Mouse (Mus musculus) stomach, postnatal 0 days (tissue): ENCODE data around the gene Fam78b. TPM values are rescaled to one million over a fixed set of nuclear protein-coding genes. Genes with fewer than 3 reads are reported as not detected.

ENCODE experiments used
- ATAC-seq: fragments of 200-750 bp; cut with Nextera tagmentation; 2 replicates; pipeline ENCODE4 v1.8.0; 2017; ENCODE audit not compliant: low FRiP score, low TSS enrichment
- DNase-seq: peaks from one replicate; pipeline ENCODE4 v3.0.0-alpha.2; 2016; ENCODE audit warnings: low spot score
- H3K27ac ChIP-seq: fragments of 300-500 bp; sonication (generic); replicated peaks from 2 replicates; pipeline ENCODE4 v1.5.1; 2014; ENCODE audit warnings: mild to moderate bottlenecking, control low read depth
- H3K27me3 ChIP-seq: fragments of 300-500 bp; sonication (generic); 2 replicates; pipeline ENCODE4 v1.6.1; 2014; ENCODE audit warnings: low read length; ENCODE audit not compliant: control insufficient read depth, insufficient read depth
- H3K36me3 ChIP-seq: fragments of 300-500 bp; sonication (generic); 2 replicates; pipeline ENCODE4 v1.6.1; 2014; ENCODE audit warnings: low read length, mixed read lengths; ENCODE audit not compliant: control insufficient read depth, insufficient read depth
- H3K4me1 ChIP-seq: fragments of 300-500 bp; sonication (generic); replicated peaks from 2 replicates; pipeline ENCODE4 v1.6.1; 2014; ENCODE audit warnings: antibody characterized with exemption; ENCODE audit not compliant: control insufficient read depth, insufficient read depth
- H3K4me2 ChIP-seq: fragments of 300-500 bp; sonication (generic); replicated peaks from 2 replicates; pipeline ENCODE4 v1.6.1; 2014; ENCODE audit warnings: low read depth, mild to moderate bottlenecking, control low read depth, moderate library complexity
- H3K4me3 ChIP-seq: fragments of 300-500 bp; sonication (generic); 2 replicates; pipeline ENCODE4 v1.5.1; 2014; ENCODE audit warnings: low read depth, low read length, control low read depth
- H3K9ac ChIP-seq: fragments of 300-500 bp; sonication (generic); 2 replicates; pipeline ENCODE4 v1.6.1; 2014; ENCODE audit warnings: mild to moderate bottlenecking, low read length, control low read depth, mixed read lengths
- H3K9me3 ChIP-seq: fragments of 300-500 bp; sonication (generic); 2 replicates; pipeline ENCODE4 v1.6.1; 2016; ENCODE audit warnings: low read length; ENCODE audit not compliant: control insufficient read depth
- CTCF ChIP-seq: IDR thresholded peaks from 2 replicates; pipeline ENCODE4 v1.5.1; 2016; ENCODE audit warnings: antibody characterized with exemption, low read depth, mild to moderate bottlenecking, moderate library complexity
- EP300 ChIP-seq: optimal IDR thresholded peaks from 2 replicates; pipeline ENCODE3; 2016; ENCODE audit warnings: antibody characterized with exemption
- WGBS: fragments of 180-500 bp; shearing (Covaris S2); extraction: QIAGEN DNeasy Blood & Tissue Kit; methylation state at CpG from one replicate; pipeline ENCODE4 v1.1.7; 2014; 5-methylcytosine and 5-hydroxymethylcytosine counted together
- polyA plus RNA-seq: library from polyadenylated mRNA; unstranded; fragments of >200 nt; fragmentation: Nextera tagmentation; extraction: Ambion mirVana; gene quantifications from 2 replicates; pipeline ENCODE4 v1.2.1, GENCODE M21; 2015

The Fam78b gene
- polyA plus RNA-seq, 1 experiment from 2014 or later = 0.36 TPM

DNA sequence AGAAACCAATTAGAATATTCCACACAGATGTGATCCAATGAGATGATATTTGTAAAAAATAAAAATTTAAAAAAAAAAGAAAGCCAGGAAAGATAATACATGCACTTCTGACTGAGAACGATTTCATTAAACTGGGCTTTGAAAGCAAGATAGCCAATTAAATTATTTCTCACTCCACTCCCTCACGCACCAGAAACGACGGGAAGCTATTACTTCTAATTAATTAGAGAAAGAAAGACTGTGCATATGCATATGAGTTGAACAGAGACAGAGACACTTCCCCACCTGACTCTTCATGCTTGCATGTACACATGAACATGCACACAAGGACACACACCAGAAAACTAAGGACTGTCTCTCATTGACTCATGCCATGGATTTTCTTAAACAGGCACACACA is 84.2 kb downstream of the Fam78b start:
- H3K4me2 ChIP-seq = no peak overlapping the region
- H3K27me3 ChIP-seq = no peaks in the 10 kb centered on the region
- no peaks in the 10 kb centered on the region for H3K9me3 ChIP-seq
- no peak overlapping the region for H3K9ac ChIP-seq
- H3K4me3 ChIP-seq = no peak overlapping the region
- no peak for TF ChIP-seq EP300
- TF ChIP-seq CTCF = no peak
- H3K36me3 ChIP-seq = no peaks in the 10 kb centered on the region
- no peak for DNase-seq
- 86% methylated on average over 4 of the region's 4 CpGs for WGBS
- ATAC-seq = no peak
- H3K4me1 ChIP-seq = no peaks in the 10 kb centered on the region
- H3K27ac ChIP-seq = no peak overlapping the region

DNA sequence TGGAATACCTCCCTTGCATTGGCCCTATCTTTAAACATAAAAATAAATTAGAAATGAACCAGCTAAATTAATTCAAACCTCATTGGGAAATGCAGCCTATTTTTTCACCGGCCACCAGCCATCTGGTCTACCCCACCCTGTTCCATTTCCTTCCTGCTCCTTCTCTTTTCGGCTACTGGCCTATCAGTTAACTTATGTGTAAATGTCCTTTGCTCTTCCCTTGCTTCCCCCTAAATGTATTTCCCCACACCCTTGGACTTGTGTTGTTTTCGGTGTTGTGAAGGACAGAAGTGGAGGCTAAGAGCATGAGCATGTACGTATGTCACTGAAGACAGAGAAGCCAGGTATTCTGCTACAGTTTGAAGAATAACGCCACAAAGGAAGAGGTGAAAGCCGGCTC is 89.2 kb downstream of the Fam78b start:
- Histone ChIP-seq H3K9ac (no peak overlapping the region), H3K9me3 (no peaks in the 10 kb centered on the region), H3K4me3 (no peak overlapping the region), H3K4me1 (no peaks in the 10 kb centered on the region), H3K27me3 (no peaks in the 10 kb centered on the region), H3K36me3 (no peaks in the 10 kb centered on the region), H3K4me2 (no peak overlapping the region), H3K27ac (no peak overlapping the region)
- DNase-seq = no peak
- no peak for TF ChIP-seq EP300
- no peak for TF ChIP-seq CTCF
- 92% methylated on average over 6 of the region's 6 CpGs for WGBS
- ATAC-seq = no peak

DNA sequence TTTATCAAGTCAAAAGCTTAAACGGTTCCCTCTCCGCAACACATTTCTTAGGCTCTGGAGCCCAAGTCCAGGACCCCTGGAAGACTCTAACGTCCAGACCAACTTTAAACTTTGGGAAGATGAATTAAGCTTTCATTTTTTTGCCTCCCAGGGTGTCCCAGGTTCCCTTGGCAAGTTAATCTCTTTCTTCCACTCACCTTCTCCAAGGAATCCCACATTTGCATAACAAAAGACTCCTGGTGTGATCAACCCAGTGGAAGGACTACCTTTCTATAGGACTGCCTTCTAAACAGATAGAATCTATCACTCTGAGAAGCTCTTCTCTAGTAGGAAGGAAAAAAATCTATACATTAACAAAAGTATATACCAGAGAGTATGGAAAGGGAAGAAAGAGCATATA is 92.3 kb downstream of the Fam78b start:
- ATAC-seq = no peak
- Histone ChIP-seq H3K27ac (no peak overlapping the region), H3K9ac (no peak overlapping the region), H3K4me3 (no peak overlapping the region), H3K4me1 (no peaks in the 10 kb centered on the region), H3K36me3 (no peaks in the 10 kb centered on the region), H3K27me3 (no peaks in the 10 kb centered on the region), H3K9me3 (no peaks in the 10 kb centered on the region), H3K4me2 (no peak overlapping the region)
- WGBS = 57% methylated on average over 3 of the region's 3 CpGs
- no peak for DNase-seq
- TF ChIP-seq CTCF (no peak), EP300 (no peak)

DNA sequence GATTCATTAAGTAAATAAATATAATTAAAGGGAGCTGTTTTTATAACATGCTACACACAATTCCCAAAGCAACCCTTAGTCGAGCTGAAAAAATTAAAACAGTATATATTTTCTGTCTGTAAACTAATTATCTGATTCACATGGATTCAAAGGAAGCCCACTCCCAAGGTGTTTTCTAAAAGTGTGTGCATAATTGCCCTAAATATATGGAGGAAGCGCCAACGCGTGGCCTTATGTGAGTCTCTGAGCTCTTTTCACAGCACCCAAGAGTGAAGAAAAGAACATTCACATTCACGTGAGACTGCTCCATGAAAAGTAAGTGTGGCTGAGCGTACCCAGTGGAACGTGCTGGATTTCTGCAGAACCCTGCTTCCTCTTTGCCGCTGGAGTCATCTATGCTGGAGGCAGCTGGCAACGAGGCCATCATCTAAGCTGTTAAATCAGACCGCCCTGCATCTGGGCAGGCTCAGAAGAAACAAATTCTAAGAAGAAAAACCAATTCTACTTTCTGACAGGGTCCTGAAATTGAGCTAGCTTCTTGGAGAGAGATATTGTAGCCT is 93.5 kb downstream of the Fam78b start:
- ATAC-seq = no peak
- TF ChIP-seq CTCF (no peak), EP300 (no peak)

DNA sequence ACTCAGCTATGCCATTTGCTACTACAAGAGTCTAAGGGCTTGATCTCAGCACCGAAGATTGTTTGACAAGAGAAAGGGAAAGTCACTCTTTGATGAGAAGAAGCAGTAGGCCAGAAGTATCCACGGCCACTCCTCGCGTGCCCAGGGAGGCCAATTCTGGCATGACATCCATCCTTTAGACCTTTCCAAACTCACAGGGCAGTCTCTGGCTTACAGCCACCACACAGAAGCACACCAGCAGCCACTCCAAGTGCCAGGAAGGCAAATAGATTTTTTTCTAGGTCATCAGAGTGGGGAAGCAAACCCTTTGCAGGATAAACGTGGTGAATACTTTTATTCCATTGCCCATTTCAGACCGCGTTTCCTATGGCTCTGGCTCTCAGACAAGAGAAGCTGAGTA is 97.5 kb downstream of the Fam78b start:
- no peaks in the 10 kb centered on the region for H3K9me3 ChIP-seq
- H3K27me3 ChIP-seq = no peaks in the 10 kb centered on the region
- DNase-seq (no peak), ATAC-seq (no peak)
- no peak overlapping the region for H3K27ac ChIP-seq
- TF ChIP-seq CTCF = no peak
- no peak for TF ChIP-seq EP300
- H3K4me2 ChIP-seq = no peak overlapping the region
- 75% methylated on average over 7 of the region's 7 CpGs for WGBS
- no peaks in the 10 kb centered on the region for H3K36me3 ChIP-seq
- no peaks in the 10 kb centered on the region for H3K4me1 ChIP-seq
- H3K4me3 ChIP-seq = no peak overlapping the region
- no peak overlapping the region for H3K9ac ChIP-seq

More for the DNA sequence above, 93.5 kb downstream of the Fam78b start:
- Histone ChIP-seq H3K27ac (no peak overlapping the region), H3K9me3 (no peaks in the 10 kb centered on the region), H3K4me2 (no peak overlapping the region), H3K4me1 (no peaks in the 10 kb centered on the region), H3K36me3 (no peaks in the 10 kb centered on the region), H3K9ac (no peak overlapping the region), H3K27me3 (no peaks in the 10 kb centered on the region), H3K4me3 (no peak overlapping the region)
- DNase-seq = no peak
- WGBS = 83% methylated on average over 10 of the region's 10 CpGs

DNA sequence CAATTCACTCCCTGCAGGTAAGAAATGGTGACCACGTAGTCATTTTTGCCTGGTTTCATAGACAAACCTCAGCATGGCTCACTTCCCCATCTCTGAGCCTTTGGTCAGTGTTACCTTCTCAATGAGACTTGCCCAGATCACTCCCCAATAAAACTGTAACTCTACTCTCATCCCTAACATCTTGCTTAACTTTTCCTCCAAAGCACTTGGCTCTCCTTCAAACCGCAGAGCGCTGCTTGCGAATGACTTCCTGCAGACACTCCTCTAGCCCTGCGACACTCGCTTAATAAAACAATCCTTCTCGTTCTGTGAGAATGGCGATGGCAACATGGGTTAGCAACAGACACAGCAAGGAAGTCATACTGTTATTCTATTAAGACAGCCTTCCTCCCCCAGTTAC is 100.8 kb downstream of the Fam78b start:
- Histone ChIP-seq H3K9ac (no peak overlapping the region), H3K4me2 (no peak overlapping the region), H3K36me3 (no peaks in the 10 kb centered on the region), H3K4me3 (no peak overlapping the region), H3K9me3 (no peaks in the 10 kb centered on the region), H3K27me3 (no peaks in the 10 kb centered on the region), H3K27ac (no peak overlapping the region), H3K4me1 (no peaks in the 10 kb centered on the region)
- WGBS = 64% methylated on average over 8 of the region's 8 CpGs
- DNase-seq = no peak
- no peak for ATAC-seq
- TF ChIP-seq EP300 = no peak
- no peak for TF ChIP-seq CTCF
